In genomic region chr1:79470856-79471255, GRCm38 (mm10) we compare ENCODE assay signal across 36 mouse cellular contexts. TPM values are rescaled to one million over a fixed set of nuclear protein-coding genes. Genes with fewer than 3 reads are reported as not detected.
"Had no signal": no experiment of that assay in that cellular context is flagged by ENCODE, and none has a peak within 500 bp of the region (broad histone marks: within the 10 kb centered on the region; RNA-seq: fewer than 3 reads in every experiment).

No protein-coding gene starts in this region.

- DNase-seq: left cerebral cortex, postnatal 4 days; liver; liver, embryonic 13.5 days; lung, adult 18-20 months; lung, adult 2 months; lung, embryonic 14.5 days; lung, postnatal 10 days; lung, postnatal 36 days; lung, postnatal 4 days; midbrain, embryonic 14.5 days had no signal

- H3K9ac ChIP-seq: limb, embryonic 12.5 days; limb, embryonic 13.5 days; limb, embryonic 15.5 days; liver, embryonic 12.5 days; liver, embryonic 13.5 days; liver, embryonic 14.5 days; liver, embryonic 15.5 days; lung, embryonic 14.5 days; lung, embryonic 15.5 days; midbrain, embryonic 12.5 days; midbrain, embryonic 13.5 days; midbrain, embryonic 15.5 days; neural tube, embryonic 12.5 days; neural tube, embryonic 13.5 days had no signal

- H3K4me2 ChIP-seq: limb, embryonic 12.5 days; limb, embryonic 13.5 days; limb, embryonic 15.5 days; liver, embryonic 11.5 days; liver, embryonic 12.5 days; liver, embryonic 13.5 days; liver, embryonic 15.5 days; lung, embryonic 14.5 days; lung, embryonic 15.5 days; midbrain, embryonic 11.5 days; midbrain, embryonic 12.5 days; midbrain, embryonic 13.5 days; midbrain, embryonic 15.5 days; neural tube, embryonic 12.5 days; neural tube, embryonic 13.5 days had no signal

- H3K27ac ChIP-seq: limb, embryonic 10.5 days; limb, embryonic 12.5 days; limb, embryonic 13.5 days; limb, embryonic 15.5 days; liver, embryonic 12.5 days; liver, embryonic 13.5 days; liver, embryonic 14.5 days; liver, embryonic 15.5 days; lung, embryonic 15.5 days; macrophage; midbrain, embryonic 10.5 days; midbrain, embryonic 12.5 days; midbrain, embryonic 13.5 days; midbrain, embryonic 15.5 days; neural tube, embryonic 12.5 days; neural tube, embryonic 13.5 days had no signal

- H3K27me3 ChIP-seq: limb, embryonic 12.5 days; limb, embryonic 13.5 days; limb, embryonic 15.5 days; liver, embryonic 12.5 days; liver, embryonic 13.5 days; liver, embryonic 15.5 days; lung, embryonic 15.5 days; megakaryocyte, embryonic 14.5 days; midbrain, embryonic 12.5 days; midbrain, embryonic 13.5 days; midbrain, embryonic 15.5 days; neural tube, embryonic 12.5 days; neural tube, embryonic 13.5 days had no signal

- H3K4me3 ChIP-seq: limb, embryonic 10.5 days; limb, embryonic 12.5 days; limb, embryonic 13.5 days; limb, embryonic 15.5 days; liver, embryonic 12.5 days; liver, embryonic 13.5 days; liver, embryonic 15.5 days; lung, embryonic 15.5 days; megakaryocyte, embryonic 14.5 days; midbrain, embryonic 10.5 days; midbrain, embryonic 12.5 days; midbrain, embryonic 13.5 days; midbrain, embryonic 15.5 days; myocyte; neural tube, embryonic 12.5 days; neural tube, embryonic 13.5 days had no signal

- H3K36me3 ChIP-seq: limb, embryonic 10.5 days; limb, embryonic 12.5 days; limb, embryonic 13.5 days; limb, embryonic 15.5 days; liver, embryonic 12.5 days; liver, embryonic 13.5 days; liver, embryonic 15.5 days; lung, embryonic 15.5 days; midbrain, embryonic 10.5 days; midbrain, embryonic 12.5 days; midbrain, embryonic 13.5 days; midbrain, embryonic 15.5 days; neural tube, embryonic 12.5 days; neural tube, embryonic 13.5 days had no signal

- H3K4me1 ChIP-seq: limb, embryonic 10.5 days; limb, embryonic 12.5 days; limb, embryonic 13.5 days; limb, embryonic 15.5 days; liver, embryonic 12.5 days; liver, embryonic 13.5 days; liver, embryonic 15.5 days; lung, embryonic 15.5 days; megakaryocyte, embryonic 14.5 days; midbrain, embryonic 10.5 days; midbrain, embryonic 12.5 days; midbrain, embryonic 13.5 days; midbrain, embryonic 15.5 days; neural tube, embryonic 12.5 days; neural tube, embryonic 13.5 days had no signal

- ATAC-seq: liver, embryonic 12.5 days; lung, postnatal 0 days; midbrain, embryonic 13.5 days; midbrain, embryonic 15.5 days; midbrain, embryonic 16.5 days had no signal

- H3K9me3 ChIP-seq: limb, embryonic 10.5 days; limb, embryonic 12.5 days; limb, embryonic 13.5 days; limb, embryonic 15.5 days; liver, embryonic 12.5 days; liver, embryonic 13.5 days; liver, embryonic 15.5 days; lung, embryonic 15.5 days; megakaryocyte, embryonic 14.5 days; midbrain, embryonic 10.5 days; midbrain, embryonic 12.5 days; midbrain, embryonic 13.5 days; midbrain, embryonic 15.5 days; neural tube, embryonic 12.5 days; neural tube, embryonic 13.5 days had no signal

RNA-seq across cellular contexts. Expression of gene Scg2, which starts 30.9 kb away (rescaled TPM):
- total RNA-seq: megakaryocyte progenitor cell, adult 5-6 weeks; megakaryocyte, adult 5-6 weeks; megakaryocyte-erythroid progenitor cell, adult 5-6 weeks; monocyte, adult 5-6 weeks had no signal
- polyA plus RNA-seq: limb, embryonic 11.5 days; liver, embryonic 12.5 days; macrophage; myocyte had no signal
